Mouse (Mus musculus): ENCODE results near the gene Atl2.

Gene Atl2

GRCm38 (mm10) chr17:79895911-79896423, at the start of gene Atl2:
TSS of gene Atl2 (minus strand) at chr17:79896123.
- peak; percentile 79 for DNase-seq (ENCODE audit: low spot score)

- no peak for DNase-seq (ENCODE audit: low spot score)
These were observed 48.9 kb upstream of the Atl2 start for GRCm38 (mm10) chr17:79944851-79945250.

GRCm38 (mm10) chr17:79942418-79942817, 46.5 kb upstream of the Atl2 start:
- no peak for DNase-seq (ENCODE audit: low spot score)

GRCm38 (mm10) chr17:79939133-79939532, 43.2 kb upstream of the Atl2 start:
- no peak for DNase-seq (ENCODE audit: low spot score)

- no peak for DNase-seq (ENCODE audit: low spot score)
These were observed 42.1 kb upstream of the Atl2 start for GRCm38 (mm10) chr17:79937921-79938601.

GRCm38 (mm10) chr17:79934370-79934769, 38.4 kb upstream of the Atl2 start:
- no peak for DNase-seq (ENCODE audit: low spot score)

- no peak for DNase-seq (ENCODE audit: low spot score)
These were observed 36.9 kb upstream of the Atl2 start for GRCm38 (mm10) chr17:79932676-79933278.

- no peak for DNase-seq (ENCODE audit: low spot score)
These were observed 31.2 kb upstream of the Atl2 start for GRCm38 (mm10) chr17:79927110-79927509.

- no peak for DNase-seq (ENCODE audit: low spot score)
These were observed 30.6 kb upstream of the Atl2 start for GRCm38 (mm10) chr17:79926486-79926885.

GRCm38 (mm10) chr17:79925865-79926421, 30.0 kb upstream of the Atl2 start:
- no peak for DNase-seq (ENCODE audit: low spot score)

GRCm38 (mm10) chr17:79920355-79920754, 24.4 kb upstream of the Atl2 start:
- no peak for DNase-seq (ENCODE audit: low spot score)

GRCm38 (mm10) chr17:79919566-79920350, 23.8 kb upstream of the Atl2 start:
- no peak for DNase-seq (ENCODE audit: low spot score)

- no peak for DNase-seq (ENCODE audit: low spot score)
These were observed 22.6 kb upstream of the Atl2 start for GRCm38 (mm10) chr17:79918484-79919004.

- DNase-seq (ENCODE audit: low spot score): no peak
These were observed 21.1 kb upstream of the Atl2 start for GRCm38 (mm10) chr17:79916996-79917395.

- no peak for DNase-seq (ENCODE audit: low spot score)
These were observed 16.3 kb upstream of the Atl2 start for GRCm38 (mm10) chr17:79912174-79912573.

GRCm38 (mm10) chr17:79911718-79912117, 15.8 kb upstream of the Atl2 start:
- DNase-seq (ENCODE audit: low spot score): no peak

- no peak for DNase-seq (ENCODE audit: low spot score)
These were observed 13.6 kb upstream of the Atl2 start for GRCm38 (mm10) chr17:79909571-79909970.

GRCm38 (mm10) chr17:79907698-79908097, 11.8 kb upstream of the Atl2 start:
- no peak for DNase-seq (ENCODE audit: low spot score)

- DNase-seq (ENCODE audit: low spot score): no peak
These were observed 11.0 kb upstream of the Atl2 start for GRCm38 (mm10) chr17:79906791-79907494.

- DNase-seq (ENCODE audit: low spot score): no peak
These were observed 8.7 kb upstream of the Atl2 start for GRCm38 (mm10) chr17:79904593-79904992.

GRCm38 (mm10) chr17:79901207-79901606, 5.3 kb upstream of the Atl2 start:
- no peak for DNase-seq (ENCODE audit: low spot score)

All from urinary bladder, postnatal 10 days (tissue).